Mouse (Mus musculus) ovary, postnatal 10 days (tissue): Measurements from ENCODE around the gene Agmat.

ENCODE experiments used
- DNase-seq: peaks from one replicate; pipeline ENCODE4 v3.0.0; 2022; ENCODE audit warnings: low spot score

The Agmat gene

GRCm38 (mm10) chr4:141779828-141780227 lies 33.4 kb downstream of the Agmat start:
- no peak for DNase-seq

DNA sequence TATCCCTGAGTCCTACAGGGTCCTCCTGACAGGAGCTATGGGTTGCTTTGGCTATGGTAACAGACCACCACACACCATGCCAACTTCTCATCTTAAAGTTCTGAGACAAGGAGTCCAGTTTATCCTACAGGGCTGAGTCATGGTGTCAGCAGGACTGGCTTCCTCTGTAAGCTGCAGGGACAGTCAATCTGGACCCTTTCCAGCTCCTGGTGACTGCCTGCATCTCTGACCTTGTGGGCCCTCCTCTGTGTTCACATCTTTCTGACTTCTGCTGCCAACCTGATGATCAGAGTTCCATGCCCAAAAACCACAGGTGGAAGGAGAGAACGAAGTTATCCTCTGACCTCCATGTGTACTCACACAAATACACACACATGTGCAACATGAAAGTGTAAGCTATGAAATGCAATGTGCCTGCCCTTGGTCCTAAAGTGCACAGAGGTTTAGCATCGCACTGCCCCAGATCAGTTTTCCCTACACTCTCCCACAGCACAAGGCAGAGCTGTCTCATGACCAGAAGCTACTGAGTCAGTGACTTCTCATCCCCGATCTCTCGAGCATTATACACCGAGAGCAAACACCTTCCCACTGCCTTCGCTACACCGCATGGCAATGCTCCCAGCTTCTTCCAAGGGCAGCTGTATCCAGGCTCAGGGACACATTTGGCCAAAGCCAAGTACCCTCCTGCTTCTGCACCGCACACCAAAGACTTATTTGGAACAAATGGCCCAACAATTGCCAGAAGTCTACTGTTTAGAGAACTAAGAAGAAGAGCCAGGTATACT lies 34.9 kb downstream of the Agmat start:
- DNase-seq = no peak

DNA sequence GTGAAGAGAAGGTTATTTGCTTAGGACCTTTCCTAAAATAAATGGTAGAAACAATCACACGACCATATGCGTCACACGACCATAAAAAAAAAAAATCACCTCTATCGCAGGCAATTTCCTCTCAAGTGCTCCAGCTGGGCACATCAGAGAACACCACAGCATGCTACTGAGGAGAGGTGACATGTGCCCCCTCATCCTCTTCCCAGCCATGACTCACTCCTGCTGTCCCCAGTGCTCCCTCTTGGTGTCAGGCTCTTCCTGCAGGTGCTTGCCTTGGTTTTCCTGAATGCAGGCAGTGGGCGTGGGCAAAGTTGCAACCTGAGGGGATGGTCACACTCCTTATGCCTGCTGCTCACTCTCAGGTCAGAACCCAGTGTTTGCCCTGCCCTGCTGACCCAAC lies 38.4 kb downstream of the Agmat start:
- no peak for DNase-seq

- DNase-seq = no peak
Measured at GRCm38 (mm10) chr4:141786141-141786540, 39.7 kb downstream of the Agmat start.

- DNase-seq = no peak
Measured at GRCm38 (mm10) chr4:141787046-141787445, 40.6 kb downstream of the Agmat start.

GRCm38 (mm10) chr4:141787462-141787861 lies 41.0 kb downstream of the Agmat start:
- no peak for DNase-seq

- DNase-seq = no peak
Measured at GRCm38 (mm10) chr4:141789564-141790218, 43.2 kb downstream of the Agmat start.

DNA sequence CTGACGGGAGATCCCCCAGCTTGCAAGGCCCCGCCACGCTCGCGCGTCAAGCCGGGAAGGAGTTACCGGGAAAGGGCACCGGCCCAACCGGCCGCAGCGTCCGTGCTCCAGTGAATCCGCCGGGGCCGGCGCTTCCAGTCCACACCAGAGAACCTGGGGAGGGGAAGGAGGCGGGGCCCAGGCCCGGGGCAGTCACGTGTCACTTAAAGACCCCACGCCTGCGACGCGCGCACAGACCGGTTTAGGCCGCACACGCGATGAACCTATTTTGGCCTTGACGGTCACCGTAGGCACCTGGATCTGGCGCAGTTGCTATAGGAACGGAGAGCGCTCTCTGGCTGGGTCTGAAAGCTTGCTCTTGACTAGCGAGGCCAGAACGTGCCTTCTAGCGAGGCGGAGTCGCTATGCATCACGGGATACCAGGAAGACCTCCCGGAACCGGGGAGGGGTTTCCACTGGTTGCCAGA lies 44.1 kb downstream of the Agmat start, which contains the start of gene Dnajc16:
Gene Dnajc16 (minus strand): TSS at position 408 of the 467 bp plus-strand sequence.
- peak; percentile 86 for DNase-seq

GRCm38 (mm10) chr4:141791486-141791885 lies 45.0 kb downstream of the Agmat start:
- DNase-seq = no peak

DNA sequence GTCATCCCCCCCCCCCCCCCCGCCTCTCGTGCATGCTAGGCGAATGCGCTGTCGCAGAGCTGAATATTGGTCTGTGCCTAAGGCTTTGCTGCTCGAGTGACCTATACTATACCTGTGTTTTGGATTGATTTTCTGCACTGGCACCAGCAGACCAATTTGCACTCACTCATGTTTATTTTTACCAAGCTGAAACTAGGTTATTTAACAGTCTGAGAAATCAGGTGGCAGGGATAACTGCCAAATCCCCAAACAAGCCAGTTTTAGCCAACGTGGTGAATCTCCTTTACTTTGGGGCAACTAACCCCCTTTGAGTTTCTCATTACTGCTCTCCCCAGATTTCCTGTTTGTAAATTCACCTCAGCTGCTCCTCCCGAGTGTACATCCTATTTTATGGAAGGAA lies 45.5 kb downstream of the Agmat start:
- DNase-seq = no peak

DNA sequence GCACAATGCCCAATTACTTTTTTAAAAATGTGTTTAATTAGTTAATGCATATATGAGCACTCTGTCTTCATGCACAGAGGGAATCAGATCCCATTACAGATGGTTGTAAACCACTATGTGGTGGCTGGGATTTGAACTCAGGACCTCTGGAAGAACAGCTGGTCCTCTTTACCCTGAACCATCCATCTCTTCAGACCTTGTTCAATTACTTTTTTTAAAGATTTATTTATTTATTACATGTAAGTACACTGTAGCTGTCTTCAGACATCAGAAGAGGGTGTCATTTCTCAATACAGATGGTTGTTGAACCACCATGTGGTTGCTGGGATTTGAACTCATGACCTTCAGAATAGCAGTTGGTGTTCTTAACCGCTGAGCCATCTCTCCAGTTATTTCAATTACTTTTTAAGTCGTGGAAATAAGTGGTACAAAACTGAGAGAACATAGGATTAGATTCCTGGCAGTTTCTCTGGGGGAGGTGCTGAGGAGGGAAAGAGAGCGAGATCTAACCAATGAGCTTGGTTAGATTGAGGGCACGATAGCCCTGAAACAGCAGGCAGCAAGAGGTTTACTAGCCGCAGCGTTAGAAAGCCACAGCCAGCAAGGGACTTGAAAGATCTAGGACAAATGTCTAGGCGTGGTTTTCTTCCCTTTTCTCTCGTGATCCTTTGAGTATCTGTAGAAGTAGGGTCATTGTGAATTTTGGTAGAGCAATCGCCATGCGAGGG lies 46.2 kb downstream of the Agmat start:
- DNase-seq = no peak

DNA sequence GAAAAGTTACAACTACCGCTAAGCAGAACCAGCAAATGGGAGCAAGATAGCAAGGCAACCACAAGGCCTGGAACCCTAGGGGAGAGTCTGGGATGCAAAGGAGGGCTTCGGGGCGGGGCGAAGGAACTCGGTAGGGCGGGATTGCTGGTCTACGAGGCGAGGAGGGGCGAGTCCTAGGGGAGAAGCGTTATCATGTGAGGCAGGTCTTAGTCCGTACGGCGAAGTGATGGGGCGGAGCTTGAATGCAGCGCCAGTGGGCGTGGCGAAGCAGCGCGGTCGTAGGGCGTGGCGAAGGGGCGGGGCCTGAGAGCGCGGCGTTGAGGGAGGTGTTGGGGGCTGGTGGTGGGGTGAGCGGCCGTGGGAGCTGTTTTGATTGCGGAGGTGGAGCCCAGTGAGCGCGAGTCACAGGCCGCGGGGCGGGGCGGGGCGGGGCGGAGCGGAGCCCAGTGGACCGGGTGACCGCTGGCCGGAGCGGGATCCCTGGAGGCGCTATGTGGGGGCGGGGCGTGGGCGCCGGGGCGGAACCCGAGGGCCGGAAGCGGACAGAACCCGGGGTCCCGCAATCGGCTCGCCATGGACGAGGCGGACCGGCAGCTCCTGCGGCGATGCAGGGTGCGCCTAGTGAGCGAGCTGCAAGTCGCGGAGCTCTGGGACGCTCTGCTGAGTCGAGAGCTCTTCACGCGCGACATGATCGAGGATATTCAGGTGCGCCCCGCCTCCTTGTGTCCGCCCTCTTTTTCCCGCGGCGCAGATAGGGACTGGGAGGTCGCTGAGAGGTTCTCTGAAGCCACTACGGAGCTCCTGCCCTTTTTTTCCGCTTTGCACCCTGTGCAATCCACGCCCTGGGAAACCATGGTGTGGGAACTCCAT lies 47.0 kb downstream of the Agmat start, which contains the start of gene Casp9:
Gene Casp9 (plus strand): TSS at position 331 of the 870 bp plus-strand sequence.
- DNase-seq = peak; percentile 93

- no peak for DNase-seq
Measured at GRCm38 (mm10) chr4:141794152-141794535, 47.7 kb downstream of the Agmat start.

- DNase-seq = no peak
Measured at GRCm38 (mm10) chr4:141796356-141796755, 49.9 kb downstream of the Agmat start.

DNA sequence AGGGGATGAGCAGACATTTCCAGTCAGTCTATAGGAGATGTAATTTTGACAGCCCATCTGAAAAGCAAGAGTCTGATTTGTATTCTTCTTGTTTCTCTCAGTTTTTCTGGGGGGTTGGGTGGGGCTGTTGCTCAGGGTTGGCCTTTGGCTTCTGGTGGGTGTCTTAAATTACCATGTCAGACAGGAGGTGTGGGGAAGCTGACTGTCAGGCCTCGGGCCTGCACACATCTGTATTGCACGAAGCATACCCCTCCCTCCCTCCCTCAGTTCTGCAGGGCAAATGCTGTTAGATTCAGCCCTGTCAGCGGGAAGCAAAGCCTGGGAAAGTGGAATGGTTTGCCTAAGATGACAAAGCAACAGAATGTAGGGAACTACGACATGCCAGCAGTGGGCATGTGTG lies 50.5 kb downstream of the Agmat start:
- DNase-seq = no peak

GRCm38 (mm10) chr4:141797545-141797944 lies 51.1 kb downstream of the Agmat start:
- no peak for DNase-seq

GRCm38 (mm10) chr4:141804105-141804504 lies 57.6 kb downstream of the Agmat start:
- no peak for DNase-seq

GRCm38 (mm10) chr4:141805886-141806285 lies 59.4 kb downstream of the Agmat start:
- DNase-seq = no peak
